Mouse (Mus musculus) heart, embryonic 15.5 days (tissue): ENCODE measurements around the gene Cops4. TPM values are rescaled to one million over a fixed set of nuclear protein-coding genes. Genes with fewer than 3 reads are reported as not detected.

Experiments used
- ATAC-seq: fragments of 200-750 bp; cut with Nextera tagmentation; replicated peaks from 2 replicates; pipeline ENCODE4 v1.8.0; 2017; ENCODE audit warnings: low read depth, moderate TSS enrichment; ENCODE audit not compliant: insufficient number of reproducible peaks, insufficient read depth, low FRiP score
- H3K27ac ChIP-seq: fragments of 300-500 bp; sonication (generic); 2 replicates; pipeline ENCODE4 v1.5.1; 2015; ENCODE audit warnings: mild to moderate bottlenecking, inconsistent platforms
- H3K27me3 ChIP-seq: fragments of 300-500 bp; sonication (generic); 2 replicates; pipeline ENCODE4 v1.6.1; 2015; ENCODE audit warnings: inconsistent platforms
- H3K36me3 ChIP-seq: fragments of 300-500 bp; sonication (generic); 2 replicates; pipeline ENCODE4 v1.6.1; 2015; ENCODE audit warnings: mild to moderate bottlenecking, inconsistent platforms
- H3K4me1 ChIP-seq: fragments of 300-500 bp; sonication (generic); replicated peaks from 2 replicates; pipeline ENCODE4 v1.6.1; 2015; ENCODE audit warnings: inconsistent platforms
- H3K4me2 ChIP-seq: fragments of 300-500 bp; sonication (generic); 2 replicates; pipeline ENCODE4 v1.6.1; 2015; ENCODE audit warnings: inconsistent platforms, mild to moderate bottlenecking, moderate library complexity
- H3K4me3 ChIP-seq: fragments of 300-500 bp; sonication (generic); 2 replicates; pipeline ENCODE4 v1.5.1; 2015; ENCODE audit warnings: mild to moderate bottlenecking, inconsistent platforms
- H3K9ac ChIP-seq: fragments of 300-500 bp; sonication (generic); 2 replicates; pipeline ENCODE4 v1.6.1; 2015; ENCODE audit warnings: mild to moderate bottlenecking, inconsistent platforms
- H3K9me3 ChIP-seq: fragments of 300-500 bp; sonication (generic); replicated peaks from 2 replicates; pipeline ENCODE4 v1.6.1; 2016; ENCODE audit warnings: inconsistent platforms
- WGBS: fragments of 180-500 bp; shearing (Covaris S2); methylation state at CpG from one replicate; pipeline ENCODE4 v1.1.7; 2015; ENCODE audit warnings: mixed read lengths; 5-methylcytosine and 5-hydroxymethylcytosine counted together
- polyA plus RNA-seq: library from polyadenylated mRNA; unstranded; fragments of >200 nt; fragmentation: Nextera tagmentation; extraction: Ambion mirVana; gene quantifications from 2 replicates; pipeline ENCODE4 v1.2.1, GENCODE M21; 2015

Cops4 gene
- polyA plus RNA-seq, 1 experiment from 2014 or later = 137 TPM

DNA sequence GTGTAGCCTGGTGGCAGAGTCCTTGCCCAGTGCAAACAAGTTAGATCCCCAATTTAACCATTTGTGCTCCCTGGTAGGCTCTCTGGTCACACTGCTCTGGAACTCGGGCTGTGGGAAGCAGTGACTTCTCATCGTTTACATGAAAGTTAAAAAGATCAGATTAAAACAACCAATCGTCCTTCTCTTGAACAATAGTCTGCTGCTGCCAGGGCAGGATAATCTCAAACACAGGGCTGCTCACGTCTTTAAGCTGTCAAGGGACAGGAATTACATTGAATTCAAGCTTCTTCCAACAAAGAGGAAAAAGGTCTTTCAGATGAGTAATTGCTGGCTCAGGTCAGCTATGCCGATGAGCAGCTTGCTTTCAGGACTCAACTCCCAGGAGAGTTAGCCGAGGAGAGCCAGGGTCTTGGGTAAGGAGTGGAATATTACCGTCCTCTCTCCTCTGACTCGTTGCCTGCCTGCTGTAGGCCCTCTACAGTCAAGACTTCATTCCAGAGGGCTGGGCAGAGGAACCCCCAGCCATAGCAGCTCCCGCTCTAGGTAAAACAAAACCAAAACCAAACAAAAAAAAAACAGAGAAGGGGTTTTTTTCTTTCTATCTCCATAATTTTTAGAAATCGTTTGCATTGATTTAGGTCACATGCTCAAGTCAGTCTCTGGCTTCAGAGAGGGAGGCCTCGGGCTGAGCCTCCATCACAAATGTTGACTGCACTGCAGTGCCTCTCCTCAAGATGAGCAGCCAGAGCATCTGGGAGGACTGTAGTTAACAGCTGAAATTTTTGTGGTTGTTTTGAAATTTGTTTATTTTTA, 63.7 kb downstream of the Cops4 start:
- Histone ChIP-seq H3K4me1 (no peaks in the 10 kb centered on the region), H3K4me2 (no peak overlapping the region), H3K27me3 (no peaks in the 10 kb centered on the region), H3K9me3 (no peaks in the 10 kb centered on the region), H3K4me3 (no peak overlapping the region), H3K27ac (no peak overlapping the region), H3K9ac (no peak overlapping the region), H3K36me3 (no peaks in the 10 kb centered on the region)
- WGBS = 54% methylated on average over 11 of the region's 11 CpGs
- ATAC-seq = no peak

GRCm38 (mm10) chr5:100582435-100582826, 64.3 kb downstream of the Cops4 start:
- Histone ChIP-seq H3K9ac (no peak overlapping the region), H3K9me3 (no peaks in the 10 kb centered on the region), H3K4me3 (no peak overlapping the region), H3K4me2 (no peak overlapping the region), H3K4me1 (no peaks in the 10 kb centered on the region), H3K27me3 (no peaks in the 10 kb centered on the region), H3K27ac (no peak overlapping the region), H3K36me3 (no peaks in the 10 kb centered on the region)
- ATAC-seq = no peak
- WGBS = 86% methylated on average over 5 of the region's 5 CpGs

- Histone ChIP-seq H3K9ac (no peak overlapping the region), H3K27me3 (no peaks in the 10 kb centered on the region), H3K36me3 (no peaks in the 10 kb centered on the region), H3K27ac (no peak overlapping the region), H3K9me3 (no peaks in the 10 kb centered on the region), H3K4me3 (no peak overlapping the region), H3K4me2 (no peak overlapping the region), H3K4me1 (no peaks in the 10 kb centered on the region)
- WGBS = 81% methylated on average over 7 of the region's 7 CpGs
- ATAC-seq = no peak
Measured at GRCm38 (mm10) chr5:100583066-100583465, 65.0 kb downstream of the Cops4 start.

DNA sequence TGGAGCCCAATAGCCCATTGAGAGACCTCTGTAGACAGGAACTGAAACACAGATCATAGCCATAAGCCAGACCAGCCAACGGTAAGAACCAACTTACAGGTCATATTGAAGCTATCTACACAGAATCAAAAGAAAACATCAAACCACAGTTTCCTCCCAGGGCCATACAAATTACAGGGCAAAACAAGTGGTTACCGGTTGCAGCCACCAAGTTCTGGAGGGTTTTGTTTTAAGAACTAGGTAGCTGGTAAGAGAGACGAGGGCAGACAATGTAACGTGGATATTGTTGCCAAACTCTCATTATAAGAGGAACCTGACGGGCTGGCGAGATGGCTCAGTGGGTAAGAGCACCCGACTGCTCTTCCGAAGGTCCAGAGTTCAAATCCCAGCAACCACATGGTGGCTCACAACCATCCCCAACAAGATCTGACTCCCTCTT, 67.1 kb downstream of the Cops4 start:
- Histone ChIP-seq H3K9ac (no peak overlapping the region), H3K27me3 (no peaks in the 10 kb centered on the region), H3K4me3 (no peak overlapping the region), H3K27ac (no peak overlapping the region), H3K4me1 (no peaks in the 10 kb centered on the region), H3K9me3 (no peaks in the 10 kb centered on the region), H3K4me2 (no peak overlapping the region), H3K36me3 (no peaks in the 10 kb centered on the region)
- 67% methylated on average over 8 of the region's 8 CpGs for WGBS
- no peak for ATAC-seq

GRCm38 (mm10) chr5:100585657-100586056, 67.5 kb downstream of the Cops4 start:
- no peak for ATAC-seq
- Histone ChIP-seq H3K36me3 (no peaks in the 10 kb centered on the region), H3K4me1 (no peaks in the 10 kb centered on the region), H3K9ac (no peak overlapping the region), H3K27me3 (no peaks in the 10 kb centered on the region), H3K4me2 (no peak overlapping the region), H3K9me3 (no peaks in the 10 kb centered on the region), H3K27ac (no peak overlapping the region), H3K4me3 (no peak overlapping the region)
- 78% methylated on average over 3 of the region's 3 CpGs for WGBS

- 83% methylated on average over 7 of the region's 7 CpGs for WGBS
- ATAC-seq = no peak
- no peak overlapping the region for H3K27ac ChIP-seq
Measured at GRCm38 (mm10) chr5:100587136-100587535, 69.0 kb downstream of the Cops4 start.

DNA sequence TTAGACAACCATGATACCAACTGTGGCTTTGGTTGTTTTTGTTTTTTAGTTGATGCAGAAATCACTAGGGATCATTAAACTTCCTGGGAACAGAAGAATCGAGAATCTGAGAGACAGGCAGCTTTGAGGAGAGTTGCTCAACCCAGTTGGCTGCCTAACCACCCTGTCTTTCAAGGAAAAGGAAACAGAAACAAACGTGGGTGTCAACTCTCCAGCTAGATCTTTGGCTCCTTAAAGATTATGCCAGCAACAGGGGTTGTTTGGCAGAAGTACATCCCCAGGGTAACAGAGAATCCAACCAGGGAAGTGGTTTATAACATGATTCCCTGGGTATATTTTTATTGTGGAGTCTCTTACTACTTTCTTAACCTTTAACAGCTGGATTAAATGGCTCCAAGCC, 69.5 kb downstream of the Cops4 start:
- no peak overlapping the region for H3K27ac ChIP-seq
- H3K9me3 ChIP-seq = no peaks in the 10 kb centered on the region
- WGBS = 35% methylated on average over 2 of the region's 2 CpGs
- H3K4me3 ChIP-seq = no peak overlapping the region
- no peaks in the 10 kb centered on the region for H3K27me3 ChIP-seq
- no peak overlapping the region for H3K4me2 ChIP-seq
- no peak overlapping the region for H3K9ac ChIP-seq
- no peak for ATAC-seq
- H3K36me3 ChIP-seq = no peaks in the 10 kb centered on the region
- H3K4me1 ChIP-seq = no peaks in the 10 kb centered on the region

More at GRCm38 (mm10) chr5:100587136-100587535, 69.0 kb downstream of the Cops4 start:
- H3K4me2 ChIP-seq = no peak overlapping the region
- H3K9ac ChIP-seq = no peak overlapping the region
- H3K4me3 ChIP-seq = no peak overlapping the region
- H3K36me3 ChIP-seq = no peaks in the 10 kb centered on the region
- H3K27me3 ChIP-seq = no peaks in the 10 kb centered on the region
- no peaks in the 10 kb centered on the region for H3K9me3 ChIP-seq
- H3K4me1 ChIP-seq = no peaks in the 10 kb centered on the region

- H3K4me1 ChIP-seq = no peaks in the 10 kb centered on the region
- no peak overlapping the region for H3K27ac ChIP-seq
- no peak overlapping the region for H3K4me3 ChIP-seq
- H3K9me3 ChIP-seq = no peaks in the 10 kb centered on the region
- WGBS = 55% methylated on average over 5 of the region's 5 CpGs
- no peaks in the 10 kb centered on the region for H3K36me3 ChIP-seq
- H3K27me3 ChIP-seq = no peaks in the 10 kb centered on the region
- no peak overlapping the region for H3K9ac ChIP-seq
- no peak for ATAC-seq
- no peak overlapping the region for H3K4me2 ChIP-seq
Measured at GRCm38 (mm10) chr5:100590505-100590904, 72.4 kb downstream of the Cops4 start.

- no peaks in the 10 kb centered on the region for H3K36me3 ChIP-seq
- H3K9ac ChIP-seq = no peak overlapping the region
- H3K9me3 ChIP-seq = no peaks in the 10 kb centered on the region
- no peaks in the 10 kb centered on the region for H3K27me3 ChIP-seq
- no peak overlapping the region for H3K4me2 ChIP-seq
- H3K27ac ChIP-seq = no peak overlapping the region
- H3K4me1 ChIP-seq = no peaks in the 10 kb centered on the region
- ATAC-seq = no peak
- no peak overlapping the region for H3K4me3 ChIP-seq
- WGBS = 80% methylated on average over 13 of the region's 13 CpGs
Measured at GRCm38 (mm10) chr5:100594803-100595467, 76.8 kb downstream of the Cops4 start.

DNA sequence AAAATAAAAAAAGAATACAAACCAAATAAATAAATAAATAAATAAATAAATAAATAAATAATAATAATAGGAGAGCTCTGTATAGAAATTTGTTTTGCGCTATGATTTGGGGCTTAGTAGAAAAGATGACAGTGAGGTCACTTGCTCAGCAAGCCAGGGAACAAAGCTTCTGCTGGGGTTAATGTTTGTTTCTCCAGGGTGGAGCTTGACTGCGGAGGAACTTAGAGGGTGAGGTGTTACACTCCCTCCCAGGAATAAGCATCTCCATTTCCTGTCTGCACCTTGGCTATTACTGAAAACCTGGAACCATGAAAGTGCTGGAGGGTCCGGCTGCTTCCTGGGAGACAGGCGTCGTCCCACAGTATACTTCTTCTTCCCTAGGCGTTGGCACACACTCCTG, 77.9 kb downstream of the Cops4 start:
- no peak overlapping the region for H3K4me2 ChIP-seq
- no peaks in the 10 kb centered on the region for H3K36me3 ChIP-seq
- H3K9me3 ChIP-seq = no peaks in the 10 kb centered on the region
- no peak overlapping the region for H3K9ac ChIP-seq
- H3K4me3 ChIP-seq = no peak overlapping the region
- no peaks in the 10 kb centered on the region for H3K27me3 ChIP-seq
- no peak for ATAC-seq
- no peaks in the 10 kb centered on the region for H3K4me1 ChIP-seq
- WGBS = 80% methylated on average over 6 of the region's 6 CpGs
- no peak overlapping the region for H3K27ac ChIP-seq
